Mouse (Mus musculus): Measurements from ENCODE around the gene Dlgap4. TPM values are rescaled to one million over a fixed set of nuclear protein-coding genes. Genes with fewer than 3 reads are reported as not detected.

Gene Dlgap4
- polyA plus RNA-seq, 1 experiment, result 98.2 TPM

- no peaks in the 10 kb centered on the region for H3K4me1 ChIP-seq (replicated peaks; ENCODE audit: control insufficient read depth, insufficient read depth, low read length)
- no peak for TF ChIP-seq CTCF (IDR thresholded peaks at IDR 0.05; ENCODE audit: borderline replicate concordance, control insufficient read depth, extremely low read depth, insufficient read depth, low read length, poor library complexity)
- no peak for TF ChIP-seq POLR2A (IDR thresholded peaks at IDR 0.05; ENCODE audit: control insufficient read depth, extremely low read depth, insufficient read depth, low read length, poor library complexity)
- H3K4me3 ChIP-seq (ENCODE audit: control insufficient read depth, insufficient read depth, low read length), result no peak overlapping the region
- WGBS, result 90% methylated on average over 9 of the region's 9 CpGs
- no peak overlapping the region for H3K27ac ChIP-seq (ENCODE audit: control insufficient read depth, insufficient read depth, low read length)
- no peak for DNase-seq
- no peaks in the 10 kb centered on the region for H3K36me3 ChIP-seq (ENCODE audit: control insufficient read depth, insufficient read depth, low read length)
- no peaks in the 10 kb centered on the region for H3K27me3 ChIP-seq (ENCODE audit: control insufficient read depth, insufficient read depth, low read length)
Measured at GRCm38 (mm10) chr2:156635091-156635490, 21.6 kb downstream of the Dlgap4 start.

GRCm38 (mm10) chr2:156641141-156641540 lies 27.6 kb downstream of the Dlgap4 start:
- Histone ChIP-seq H3K4me1 (replicated peaks; ENCODE audit: control insufficient read depth, insufficient read depth, low read length) (no peaks in the 10 kb centered on the region), H3K4me3 (ENCODE audit: control insufficient read depth, insufficient read depth, low read length) (no peak overlapping the region), H3K27me3 (ENCODE audit: control insufficient read depth, insufficient read depth, low read length) (no peaks in the 10 kb centered on the region), H3K27ac (ENCODE audit: control insufficient read depth, insufficient read depth, low read length) (no peak overlapping the region), H3K36me3 (ENCODE audit: control insufficient read depth, insufficient read depth, low read length) (no peaks in the 10 kb centered on the region)
- no peak for DNase-seq
- TF ChIP-seq POLR2A (IDR thresholded peaks at IDR 0.05; ENCODE audit: control insufficient read depth, extremely low read depth, insufficient read depth, low read length, poor library complexity) (no peak), CTCF (IDR thresholded peaks at IDR 0.05; ENCODE audit: borderline replicate concordance, control insufficient read depth, extremely low read depth, insufficient read depth, low read length, poor library complexity) (no peak)
- WGBS, result 60% methylated on average over 2 of the region's 2 CpGs

GRCm38 (mm10) chr2:156642931-156643330 lies 29.4 kb downstream of the Dlgap4 start:
- WGBS, result 32% methylated on average over 4 of the region's 4 CpGs
- Histone ChIP-seq H3K4me3 (ENCODE audit: control insufficient read depth, insufficient read depth, low read length) (no peak overlapping the region), H3K36me3 (ENCODE audit: control insufficient read depth, insufficient read depth, low read length) (no peaks in the 10 kb centered on the region), H3K4me1 (replicated peaks; ENCODE audit: control insufficient read depth, insufficient read depth, low read length) (no peaks in the 10 kb centered on the region), H3K27me3 (ENCODE audit: control insufficient read depth, insufficient read depth, low read length) (no peaks in the 10 kb centered on the region), H3K27ac (ENCODE audit: control insufficient read depth, insufficient read depth, low read length) (no peak overlapping the region)
- no peak for DNase-seq
- TF ChIP-seq CTCF (IDR thresholded peaks at IDR 0.05; ENCODE audit: borderline replicate concordance, control insufficient read depth, extremely low read depth, insufficient read depth, low read length, poor library complexity) (no peak), POLR2A (IDR thresholded peaks at IDR 0.05; ENCODE audit: control insufficient read depth, extremely low read depth, insufficient read depth, low read length, poor library complexity) (no peak)

GRCm38 (mm10) chr2:156643406-156643805 lies 29.9 kb downstream of the Dlgap4 start:
- Histone ChIP-seq H3K4me3 (ENCODE audit: control insufficient read depth, insufficient read depth, low read length) (no peak overlapping the region), H3K36me3 (ENCODE audit: control insufficient read depth, insufficient read depth, low read length) (no peaks in the 10 kb centered on the region), H3K27ac (ENCODE audit: control insufficient read depth, insufficient read depth, low read length) (no peak overlapping the region), H3K4me1 (replicated peaks; ENCODE audit: control insufficient read depth, insufficient read depth, low read length) (no peaks in the 10 kb centered on the region), H3K27me3 (ENCODE audit: control insufficient read depth, insufficient read depth, low read length) (no peaks in the 10 kb centered on the region)
- WGBS, result 52% methylated on average over 3 of the region's 3 CpGs
- TF ChIP-seq CTCF (IDR thresholded peaks at IDR 0.05; ENCODE audit: borderline replicate concordance, control insufficient read depth, extremely low read depth, insufficient read depth, low read length, poor library complexity), result no peak
- DNase-seq, result no peak

GRCm38 (mm10) chr2:156645145-156645544 lies 31.6 kb downstream of the Dlgap4 start:
- no peak overlapping the region for H3K4me3 ChIP-seq (ENCODE audit: control insufficient read depth, insufficient read depth, low read length)
- TF ChIP-seq CTCF (IDR thresholded peaks at IDR 0.05; ENCODE audit: borderline replicate concordance, control insufficient read depth, extremely low read depth, insufficient read depth, low read length, poor library complexity) (no peak), POLR2A (IDR thresholded peaks at IDR 0.05; ENCODE audit: control insufficient read depth, extremely low read depth, insufficient read depth, low read length, poor library complexity) (no peak)
- WGBS, result 61% methylated on average over 6 of the region's 6 CpGs
- H3K36me3 ChIP-seq (ENCODE audit: control insufficient read depth, insufficient read depth, low read length), result no peaks in the 10 kb centered on the region
- H3K27me3 ChIP-seq (ENCODE audit: control insufficient read depth, insufficient read depth, low read length), result no peaks in the 10 kb centered on the region
- H3K4me1 ChIP-seq (replicated peaks; ENCODE audit: control insufficient read depth, insufficient read depth, low read length), result no peaks in the 10 kb centered on the region
- H3K27ac ChIP-seq (ENCODE audit: control insufficient read depth, insufficient read depth, low read length), result no peak overlapping the region
- DNase-seq, result no peak

GRCm38 (mm10) chr2:156646877-156647276 lies 33.4 kb downstream of the Dlgap4 start:
- H3K27me3 ChIP-seq (ENCODE audit: control insufficient read depth, insufficient read depth, low read length), result no peaks in the 10 kb centered on the region
- no peaks in the 10 kb centered on the region for H3K36me3 ChIP-seq (ENCODE audit: control insufficient read depth, insufficient read depth, low read length)
- WGBS, result 74% methylated on average over 5 of the region's 5 CpGs
- TF ChIP-seq POLR2A (IDR thresholded peaks at IDR 0.05; ENCODE audit: control insufficient read depth, extremely low read depth, insufficient read depth, low read length, poor library complexity) (no peak), CTCF (IDR thresholded peaks at IDR 0.05; ENCODE audit: borderline replicate concordance, control insufficient read depth, extremely low read depth, insufficient read depth, low read length, poor library complexity) (no peak)
- no peak overlapping the region for H3K4me3 ChIP-seq (ENCODE audit: control insufficient read depth, insufficient read depth, low read length)
- no peaks in the 10 kb centered on the region for H3K4me1 ChIP-seq (replicated peaks; ENCODE audit: control insufficient read depth, insufficient read depth, low read length)
- H3K27ac ChIP-seq (ENCODE audit: control insufficient read depth, insufficient read depth, low read length), result no peak overlapping the region
- DNase-seq, result no peak

GRCm38 (mm10) chr2:156648042-156648441 lies 34.5 kb downstream of the Dlgap4 start:
- no peak overlapping the region for H3K27ac ChIP-seq (ENCODE audit: control insufficient read depth, insufficient read depth, low read length)
- H3K4me1 ChIP-seq (replicated peaks; ENCODE audit: control insufficient read depth, insufficient read depth, low read length), result no peaks in the 10 kb centered on the region
- no peak overlapping the region for H3K4me3 ChIP-seq (ENCODE audit: control insufficient read depth, insufficient read depth, low read length)
- TF ChIP-seq CTCF (IDR thresholded peaks at IDR 0.05; ENCODE audit: borderline replicate concordance, control insufficient read depth, extremely low read depth, insufficient read depth, low read length, poor library complexity) (no peak), POLR2A (IDR thresholded peaks at IDR 0.05; ENCODE audit: control insufficient read depth, extremely low read depth, insufficient read depth, low read length, poor library complexity) (no peak)
- DNase-seq, result no peak
- no peaks in the 10 kb centered on the region for H3K36me3 ChIP-seq (ENCODE audit: control insufficient read depth, insufficient read depth, low read length)
- WGBS, result 78% methylated on average over 5 of the region's 5 CpGs
- no peaks in the 10 kb centered on the region for H3K27me3 ChIP-seq (ENCODE audit: control insufficient read depth, insufficient read depth, low read length)

All from thymus, adult 2 months (tissue).